Mouse (Mus musculus) CD4-positive helper T cell, adult 2 months (primary cell): ENCODE data around the gene Insyn1.

Source experiments
- DNase-seq: peaks from one replicate; pipeline ENCODE4 v3.0.0-alpha.2; 2012; ENCODE audit warnings: low read depth, missing footprints, low spot score

Insyn1 gene

GRCm38 (mm10) chr9:58487076-58487475 lies 1.3 kb upstream of the Insyn1 start:
- DNase-seq, result no peak

- no peak for DNase-seq
Measured at GRCm38 (mm10) chr9:58489133-58489864, 896 bp downstream of the Insyn1 start.

- DNase-seq, result no peak
Measured at GRCm38 (mm10) chr9:58489865-58490165, 1.4 kb downstream of the Insyn1 start.

- no peak for DNase-seq
Measured at GRCm38 (mm10) chr9:58490391-58490790, 2.0 kb downstream of the Insyn1 start.

GRCm38 (mm10) chr9:58495035-58495434 lies 6.6 kb downstream of the Insyn1 start:
- no peak for DNase-seq

GRCm38 (mm10) chr9:58496470-58497182 lies 8.2 kb downstream of the Insyn1 start:
- no peak for DNase-seq

GRCm38 (mm10) chr9:58497942-58498341 lies 9.5 kb downstream of the Insyn1 start:
- DNase-seq, result no peak

GRCm38 (mm10) chr9:58500946-58501345 lies 12.5 kb downstream of the Insyn1 start:
- DNase-seq, result no peak

GRCm38 (mm10) chr9:58507216-58508005 lies 19.0 kb downstream of the Insyn1 start:
- DNase-seq, result peak; percentile 21

- DNase-seq, result no peak
Measured at GRCm38 (mm10) chr9:58510452-58510851, 22.0 kb downstream of the Insyn1 start.

GRCm38 (mm10) chr9:58513749-58514148 lies 25.3 kb downstream of the Insyn1 start:
- DNase-seq, result no peak

GRCm38 (mm10) chr9:58516480-58516879 lies 28.1 kb downstream of the Insyn1 start:
- no peak for DNase-seq

GRCm38 (mm10) chr9:58517866-58518750 lies 29.7 kb downstream of the Insyn1 start:
- DNase-seq, result no peak

GRCm38 (mm10) chr9:58519953-58520352 lies 31.6 kb downstream of the Insyn1 start:
- DNase-seq, result no peak

- DNase-seq, result no peak
Measured at GRCm38 (mm10) chr9:58520816-58521581, 32.6 kb downstream of the Insyn1 start.

GRCm38 (mm10) chr9:58521883-58522423 lies 33.5 kb downstream of the Insyn1 start:
- no peak for DNase-seq

GRCm38 (mm10) chr9:58525108-58525507 lies 36.7 kb downstream of the Insyn1 start:
- no peak for DNase-seq

GRCm38 (mm10) chr9:58527841-58528240 lies 39.4 kb downstream of the Insyn1 start:
- no peak for DNase-seq

GRCm38 (mm10) chr9:58530407-58530806 lies 42.0 kb downstream of the Insyn1 start:
- DNase-seq, result no peak

GRCm38 (mm10) chr9:58532236-58532635 lies 43.8 kb downstream of the Insyn1 start:
- no peak for DNase-seq
